Mouse (Mus musculus): ENCODE data around the gene Nufip2.
"Not testable (repeated sequence)": the region's sequence is repeated elsewhere in the genome, so short reads cannot be mapped to it uniquely, and the experiment has no call there.

The Nufip2 gene

DNA sequence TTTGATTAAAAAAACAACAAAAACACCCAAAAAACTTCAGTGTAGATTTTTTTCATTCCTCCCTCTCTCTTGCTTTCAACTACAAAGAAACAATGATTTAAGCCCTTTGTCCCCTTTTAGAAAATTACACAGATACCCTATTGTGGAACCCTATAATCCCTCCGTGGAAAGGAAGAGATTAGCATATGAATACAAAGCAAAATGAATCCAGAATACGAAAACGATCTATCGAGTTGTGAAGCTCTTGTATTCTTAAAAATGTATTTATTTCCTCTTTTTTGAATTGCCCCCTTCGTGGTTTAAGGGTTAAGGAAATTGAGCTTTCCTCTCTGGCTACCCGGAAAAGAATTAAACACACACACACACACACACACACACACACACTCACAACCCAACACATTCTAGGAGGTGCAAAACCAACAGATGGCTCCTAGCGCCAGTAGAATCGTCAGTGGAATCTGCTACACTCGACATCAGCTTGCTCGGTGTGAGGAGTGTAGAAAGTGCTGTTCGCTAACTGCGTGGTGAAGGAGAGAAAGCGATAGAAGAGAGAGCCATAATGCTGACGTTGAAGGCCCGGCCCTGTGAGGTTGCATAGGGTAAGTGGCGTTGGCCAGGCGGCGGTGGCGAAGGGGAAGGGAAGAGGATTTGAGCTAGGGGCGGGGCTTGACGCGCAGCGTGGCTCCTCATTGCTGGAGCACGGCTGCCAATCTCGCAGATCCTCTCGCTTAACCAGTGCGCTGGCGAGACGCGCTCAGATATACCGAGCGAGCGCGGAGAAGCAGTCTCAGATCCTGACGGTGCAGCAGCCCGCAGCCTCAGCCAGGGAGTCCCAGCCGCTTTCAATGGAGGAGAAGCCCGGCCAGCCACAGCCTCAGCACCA is at the start of gene Nufip2:
Gene Nufip2, plus strand, starts transcription at position 773 of the 883 bp plus-strand sequence.
- DNase-seq: peak; percentile 99

- no peak for DNase-seq
These were observed 44.6 kb upstream of the Nufip2 start for GRCm38 (mm10) chr11:77641390-77641789.

GRCm38 (mm10) chr11:77645481-77645880 is 40.5 kb upstream of the Nufip2 start:
- no peak for DNase-seq

DNA sequence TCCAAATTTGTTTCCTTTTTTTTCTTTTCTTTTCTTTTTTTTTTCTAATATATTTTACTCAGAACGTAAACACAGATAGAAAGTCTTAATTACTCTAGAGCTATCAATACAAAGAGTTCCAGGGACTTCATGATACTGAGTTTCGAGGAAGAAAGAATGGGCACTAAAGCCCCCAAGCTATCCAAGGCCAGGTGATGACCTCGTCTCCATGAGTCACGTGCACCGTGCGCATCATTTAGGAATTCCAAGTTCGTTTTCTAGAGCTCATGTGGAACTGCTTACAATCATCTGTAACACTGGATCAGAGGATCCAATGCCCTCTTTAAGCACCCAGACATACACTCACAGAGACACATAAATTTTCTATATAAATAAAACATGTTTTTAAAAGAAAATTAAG is 37.1 kb upstream of the Nufip2 start:
- no peak for DNase-seq

DNA sequence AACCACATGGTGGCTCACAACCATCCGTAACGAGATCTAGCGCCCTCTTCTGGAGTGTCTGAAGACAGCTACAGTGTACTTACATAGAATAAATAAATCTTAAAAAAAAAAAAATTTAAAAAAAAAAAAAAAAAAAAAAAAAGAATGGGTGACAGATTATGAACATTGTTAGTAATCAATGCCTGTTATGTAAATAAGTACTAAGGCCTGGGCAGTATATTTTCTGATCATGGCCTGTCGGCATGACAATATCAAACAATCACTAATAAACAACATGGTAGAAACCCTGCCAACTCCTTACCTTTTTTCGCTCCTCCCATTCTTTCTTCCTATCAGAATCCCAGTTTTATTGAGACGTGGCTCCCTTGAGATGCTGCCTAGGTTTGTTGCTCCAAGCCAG is 33.5 kb upstream of the Nufip2 start:
- DNase-seq: no peak

DNA sequence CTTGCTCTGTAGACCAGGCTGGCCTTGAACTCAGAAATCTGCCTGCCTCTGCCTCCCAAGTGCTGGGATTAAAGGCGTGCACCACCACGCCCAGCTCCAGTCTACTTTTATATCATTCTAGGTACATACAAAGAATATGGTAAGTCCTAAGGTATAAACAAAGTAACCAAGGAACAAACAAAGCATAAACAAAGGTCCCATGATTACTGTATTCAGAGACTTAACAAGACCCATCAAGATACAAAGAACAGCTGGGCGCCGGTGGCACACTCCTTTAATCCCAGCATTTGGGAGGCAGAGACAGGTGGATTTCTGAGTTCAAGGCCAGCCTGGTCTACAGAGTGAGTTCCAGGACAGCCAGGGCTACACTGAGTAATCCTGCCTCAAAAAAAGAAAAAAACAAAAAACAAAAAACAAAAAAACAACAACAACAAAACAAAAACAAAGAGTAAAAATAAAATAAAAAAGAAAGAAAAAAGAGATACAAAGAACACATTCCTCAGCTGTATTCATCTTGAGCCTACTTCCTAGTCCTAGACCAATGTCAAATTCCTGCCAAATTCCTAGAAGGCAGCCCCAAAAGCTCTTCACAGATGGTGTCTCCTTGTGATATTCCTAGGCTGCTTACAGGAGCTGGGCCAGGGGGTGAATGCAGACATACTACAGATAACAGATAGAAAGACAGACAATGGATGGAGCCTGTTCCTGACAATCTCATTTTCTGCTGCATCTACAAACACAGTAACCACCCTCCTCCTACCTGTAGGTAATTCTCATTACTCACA is 32.4 kb upstream of the Nufip2 start:
- DNase-seq: not testable (repeated sequence)

- no peak for DNase-seq
These were observed 26.0 kb upstream of the Nufip2 start for GRCm38 (mm10) chr11:77659986-77660385.

- DNase-seq: no peak
These were observed 22.3 kb upstream of the Nufip2 start for GRCm38 (mm10) chr11:77663639-77664038.

- no peak for DNase-seq
These were observed 21.9 kb upstream of the Nufip2 start for GRCm38 (mm10) chr11:77664046-77664445.

GRCm38 (mm10) chr11:77665384-77665783 is 20.6 kb upstream of the Nufip2 start:
- DNase-seq: not testable (repeated sequence)

DNA sequence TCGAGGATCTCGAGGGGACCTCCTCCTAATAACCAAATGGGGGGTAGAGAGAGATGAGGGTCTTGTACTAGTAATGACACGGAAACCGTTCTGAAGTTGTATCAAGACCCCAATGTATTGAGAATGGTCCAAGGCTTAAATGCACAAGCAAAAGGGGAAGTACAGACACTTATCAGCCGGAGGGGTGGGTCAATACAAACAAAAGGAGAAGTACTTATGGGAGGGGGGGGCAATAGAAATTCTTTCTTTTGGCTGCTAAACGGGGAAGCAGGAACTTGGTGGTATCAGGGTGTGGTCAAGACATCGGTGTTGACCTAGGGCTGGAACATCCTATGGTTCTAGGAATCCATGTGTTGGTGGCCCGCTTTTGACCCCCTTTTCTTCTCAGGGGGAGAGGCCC is 19.2 kb upstream of the Nufip2 start:
- not testable (repeated sequence) for DNase-seq

GRCm38 (mm10) chr11:77672746-77673145 is 13.2 kb upstream of the Nufip2 start:
- DNase-seq: no peak

GRCm38 (mm10) chr11:77673428-77673991 is 12.4 kb upstream of the Nufip2 start:
- DNase-seq: no peak

- no peak for DNase-seq
These were observed 5.9 kb upstream of the Nufip2 start for GRCm38 (mm10) chr11:77680018-77680417.

DNA sequence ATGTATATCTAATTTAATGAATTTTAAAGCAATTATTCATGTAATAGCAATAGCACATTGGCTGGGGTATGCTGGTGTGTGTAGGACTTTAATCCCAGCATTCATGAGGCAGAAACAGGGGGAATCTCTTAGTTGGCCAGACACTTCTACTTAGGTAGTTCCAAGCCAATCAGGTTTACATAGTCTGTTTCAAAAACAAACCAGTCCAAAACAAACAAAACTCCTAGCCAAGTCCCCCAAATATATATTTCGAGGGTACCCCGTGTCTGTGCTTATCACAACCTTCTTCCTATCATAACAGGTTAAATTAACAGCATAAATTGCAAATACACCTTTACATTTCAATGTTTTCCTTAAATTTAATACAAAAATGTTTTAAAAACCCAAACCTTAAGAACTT is 1.1 kb upstream of the Nufip2 start:
- DNase-seq: no peak

DNA sequence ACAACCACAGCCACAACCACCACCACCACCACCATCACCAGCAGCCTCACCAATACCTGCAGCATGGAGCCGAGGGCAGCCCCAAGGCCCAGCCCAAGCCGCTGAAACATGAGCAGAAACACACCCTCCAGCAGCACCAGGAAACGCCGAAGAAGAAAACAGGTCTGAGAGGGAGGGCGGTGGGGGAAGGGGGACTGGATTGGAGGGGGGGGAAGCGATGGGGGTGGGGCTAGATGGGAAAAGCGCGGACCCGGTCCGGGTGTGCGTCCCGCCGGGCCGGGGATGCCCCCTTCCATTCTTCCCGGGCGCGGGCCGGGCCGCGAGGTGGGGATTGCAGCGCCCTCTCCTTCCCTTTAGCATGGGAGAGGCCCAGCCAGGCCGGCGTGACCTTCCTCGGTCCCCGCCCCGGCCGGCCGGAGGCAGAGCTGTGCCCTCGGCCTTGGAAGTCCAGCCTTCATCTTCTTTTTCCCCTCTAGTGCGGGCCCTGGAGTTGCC is 438 bp downstream of the Nufip2 start:
- peak; percentile 60 for DNase-seq

DNA sequence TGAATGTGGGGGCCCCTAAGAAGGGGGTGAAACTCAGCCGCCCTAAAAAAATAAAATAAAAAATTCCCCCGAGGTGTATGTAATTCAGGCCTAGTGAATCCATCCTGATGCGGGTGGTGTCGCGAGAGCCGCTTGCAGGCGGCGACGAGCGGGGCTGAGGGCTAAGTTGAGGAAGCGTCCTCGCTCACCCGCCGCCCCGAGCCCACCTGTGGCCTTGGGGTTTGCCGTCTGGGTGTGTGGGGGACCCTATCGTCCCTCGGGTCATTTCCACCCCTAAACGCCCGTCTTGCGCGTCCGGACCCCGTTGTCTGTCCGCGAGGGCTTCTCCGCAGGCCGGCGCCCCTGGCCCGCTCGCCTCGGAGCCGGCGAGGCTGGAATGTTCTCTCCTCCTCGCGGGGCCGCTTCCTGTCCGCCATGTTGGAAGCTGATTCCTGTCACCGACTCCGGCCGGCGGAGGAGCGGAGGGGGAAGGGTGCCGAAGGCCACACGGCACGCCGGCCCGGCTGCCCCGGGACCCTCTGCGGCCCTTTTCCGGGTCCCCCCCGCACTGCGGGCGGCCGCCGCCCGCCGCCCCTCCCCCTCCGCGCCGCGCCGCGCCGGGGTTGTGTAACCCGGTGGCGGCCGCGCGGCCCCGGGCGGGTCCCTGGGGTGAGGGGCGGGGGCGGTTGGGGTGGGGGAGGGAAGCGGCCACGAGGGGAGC is 1.0 kb downstream of the Nufip2 start:
- peak; percentile 82 for DNase-seq

GRCm38 (mm10) chr11:77687541-77688131 is 1.7 kb downstream of the Nufip2 start:
- peak; percentile 66 for DNase-seq

GRCm38 (mm10) chr11:77693026-77693425 is 7.1 kb downstream of the Nufip2 start:
- no peak for DNase-seq

DNA sequence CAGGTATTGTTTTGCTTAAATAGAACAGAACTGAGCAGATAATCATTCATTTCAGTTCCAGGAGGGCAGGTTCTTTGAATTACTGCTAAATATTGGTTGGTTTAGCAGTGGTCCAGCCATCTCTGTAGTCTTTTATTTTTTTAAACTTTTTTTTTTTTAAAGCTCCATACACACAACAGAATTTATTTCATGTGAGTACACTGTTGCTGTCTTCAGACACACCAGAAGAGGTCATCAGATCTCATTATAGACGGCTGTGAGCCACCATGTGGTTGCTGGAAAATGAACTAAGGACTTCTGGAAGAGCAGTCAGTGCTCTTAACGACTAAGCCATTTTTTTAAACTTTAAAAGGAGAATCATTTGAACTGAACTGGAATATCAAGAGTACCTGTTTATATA is 11.3 kb downstream of the Nufip2 start:
- DNase-seq: no peak

DNA sequence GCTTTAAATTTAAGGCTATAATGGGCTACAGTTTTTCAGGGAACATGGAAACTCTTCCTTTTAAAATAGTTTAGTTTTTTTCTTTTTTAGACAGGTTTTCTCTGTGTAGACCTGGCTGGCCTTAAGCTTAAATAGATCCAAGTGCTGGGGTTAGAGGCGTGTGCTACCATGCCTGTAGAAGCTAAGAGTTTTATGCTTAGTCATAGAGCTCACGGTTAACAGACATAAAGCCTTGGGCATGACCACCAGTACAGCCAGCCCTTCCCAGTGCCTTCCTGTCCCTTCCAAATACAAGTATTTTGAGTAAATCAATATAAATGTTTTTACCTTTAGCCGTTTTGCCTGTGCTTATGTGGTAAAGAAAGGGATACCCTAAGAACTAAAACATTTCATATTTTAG is 20.0 kb downstream of the Nufip2 start:
- DNase-seq: no peak

- no peak for DNase-seq
These were observed 23.1 kb downstream of the Nufip2 start for GRCm38 (mm10) chr11:77709039-77709438.
